24 mouse cellular contexts compared by ENCODE assay signal in genomic region chrX:20407676-20408075, GRCm38 (mm10). TPM values are rescaled to one million over a fixed set of nuclear protein-coding genes. Genes with fewer than 3 reads are reported as not detected.
DNase-seq lines count a peak whose midpoint lies in the region; ATAC-seq and TF ChIP-seq lines count a peak whose summit lies in the region.
"Had no signal": no experiment of that assay in that cellular context is flagged by ENCODE, and none has a peak within 500 bp of the region (broad histone marks: within the 10 kb centered on the region; RNA-seq: fewer than 3 reads in every experiment).

No protein-coding gene starts in this region.

- no peaks in the 10 kb centered on the region for H3K4me1 ChIP-seq in kidney, embryonic 14.5 days (ENCODE audit: control insufficient read depth, insufficient read depth, low read length)
- no peaks in the 10 kb centered on the region for H3K4me1 ChIP-seq in kidney, embryonic 16.5 days (ENCODE audit: insufficient read depth, low read length)
- no peaks in the 10 kb centered on the region for H3K4me1 ChIP-seq in stomach, embryonic 15.5 days
- H3K4me1 ChIP-seq: embryonic facial prominence, embryonic 15.5 days; heart, embryonic 12.5 days; hindbrain, embryonic 13.5 days; limb, embryonic 12.5 days; midbrain, embryonic 10.5 days had no signal

- H3K27ac ChIP-seq in kidney, embryonic 14.5 days (ENCODE audit: low read depth, low read length), result no peak overlapping the region
- peak overlapping the region; percentile 69 for H3K27ac ChIP-seq in kidney, embryonic 16.5 days (ENCODE audit: low read length)
- H3K27ac ChIP-seq in stomach, embryonic 15.5 days, result peak overlapping the region; percentile 35
- H3K27ac ChIP-seq in layer of hippocampus, adult 2 months, result no peak overlapping the region
- H3K27ac ChIP-seq: embryonic facial prominence, embryonic 15.5 days; gastrocnemius, adult 2 months; hindbrain, embryonic 13.5 days; limb, embryonic 12.5 days; macrophage; midbrain, embryonic 10.5 days had no signal

- no peak overlapping the region for H3K4me2 ChIP-seq in kidney, embryonic 14.5 days (replicated peaks; ENCODE audit: low read depth, low read length)
- H3K4me2 ChIP-seq in kidney, embryonic 16.5 days (replicated peaks; ENCODE audit: low read depth, low read length), result no peak overlapping the region
- H3K4me2 ChIP-seq in stomach, embryonic 15.5 days, result no peak overlapping the region
- H3K4me2 ChIP-seq: embryonic facial prominence, embryonic 15.5 days; heart, embryonic 12.5 days; hindbrain, embryonic 13.5 days; limb, embryonic 12.5 days had no signal

- no peaks in the 10 kb centered on the region for H3K36me3 ChIP-seq in kidney, embryonic 14.5 days (ENCODE audit: control insufficient read depth, insufficient read depth, low read length)
- no peaks in the 10 kb centered on the region for H3K36me3 ChIP-seq in kidney, embryonic 16.5 days (ENCODE audit: insufficient read depth, low read length)
- no peaks in the 10 kb centered on the region for H3K36me3 ChIP-seq in stomach, embryonic 15.5 days
- H3K36me3 ChIP-seq: embryonic facial prominence, embryonic 15.5 days; hindbrain, embryonic 13.5 days; limb, embryonic 12.5 days had no signal

- H3K27me3 ChIP-seq in kidney, embryonic 14.5 days (ENCODE audit: control insufficient read depth, insufficient read depth, low read length), result no peaks in the 10 kb centered on the region
- no peaks in the 10 kb centered on the region for H3K27me3 ChIP-seq in kidney, embryonic 16.5 days (ENCODE audit: insufficient read depth, low read length)
- H3K27me3 ChIP-seq in stomach, embryonic 15.5 days (replicated peaks), result no peaks in the 10 kb centered on the region
- H3K27me3 ChIP-seq: embryonic facial prominence, embryonic 15.5 days; heart, embryonic 12.5 days; hindbrain, embryonic 13.5 days; limb, embryonic 12.5 days had no signal

- ATAC-seq in kidney, embryonic 14.5 days (ENCODE audit: low FRiP score, low TSS enrichment), result no peak
- ATAC-seq in kidney, embryonic 16.5 days (ENCODE audit: low FRiP score, low TSS enrichment), result peak; percentile 86
- ATAC-seq in stomach, embryonic 15.5 days (ENCODE audit: insufficient read depth, low FRiP score, low read depth), result no peak
- ATAC-seq: CD4-positive, CD25-positive, alpha-beta regulatory T cell, adult 4 months; Patski had no signal

- TF ChIP-seq CTCF in layer of hippocampus, adult 2 months (conservative IDR thresholded peaks at IDR 0.05), result no peak

- H3K4me3 ChIP-seq in kidney, embryonic 14.5 days (ENCODE audit: low read length), result no peak overlapping the region
- no peak overlapping the region for H3K4me3 ChIP-seq in kidney, embryonic 16.5 days (ENCODE audit: low read length)
- no peak overlapping the region for H3K4me3 ChIP-seq in stomach, embryonic 15.5 days (replicated peaks)
- no peak overlapping the region for H3K4me3 ChIP-seq in layer of hippocampus, adult 2 months
- H3K4me3 ChIP-seq: embryonic facial prominence, embryonic 15.5 days; gastrocnemius, adult 2 months; heart, embryonic 12.5 days; hindbrain, embryonic 13.5 days; limb, embryonic 12.5 days; midbrain, embryonic 10.5 days had no signal

- whole genome bisulfite sequencing in kidney, embryonic 14.5 days, result 83% methylated on average over 2 of the region's 2 CpGs
- WGBS in kidney, embryonic 16.5 days, result 69% methylated on average over 2 of the region's 2 CpGs
- WGBS in stomach, embryonic 15.5 days, result 57% methylated on average over 2 of the region's 2 CpGs

- H3K9me3 ChIP-seq in kidney, embryonic 14.5 days (ENCODE audit: control insufficient read depth, low read length), result no peaks in the 10 kb centered on the region
- no peaks in the 10 kb centered on the region for H3K9me3 ChIP-seq in kidney, embryonic 16.5 days (ENCODE audit: low read length)
- H3K9me3 ChIP-seq in stomach, embryonic 15.5 days, result no peaks in the 10 kb centered on the region
- H3K9me3 ChIP-seq: embryonic facial prominence, embryonic 15.5 days; heart, embryonic 12.5 days; hindbrain, embryonic 13.5 days; limb, embryonic 12.5 days; midbrain, embryonic 10.5 days had no signal

- H3K9ac ChIP-seq in kidney, embryonic 14.5 days (ENCODE audit: low read depth, low read length), result no peak overlapping the region
- H3K9ac ChIP-seq in kidney, embryonic 16.5 days (replicated peaks; ENCODE audit: low read length), result no peak overlapping the region
- no peak overlapping the region for H3K9ac ChIP-seq in stomach, embryonic 15.5 days
- H3K9ac ChIP-seq: embryonic facial prominence, embryonic 15.5 days; heart, embryonic 12.5 days; hindbrain, embryonic 13.5 days; limb, embryonic 12.5 days had no signal

- peak; percentile 12 for DNase-seq in kidney, adult 11 months
- peak; percentile 56 for DNase-seq in adipocyte (ENCODE audit: low spot score)
- no peak for DNase-seq in layer of hippocampus, adult 2 months (ENCODE audit: low spot score in 2 of 2)
- no peak for DNase-seq in adrenal gland, postnatal 25 days
- DNase-seq: adrenal gland, postnatal 36 days; cerebellum, adult 11-12 months; cerebellum, postnatal 25 days; gastrocnemius, adult 2 months; heart, postnatal 14 days; lung, adult 18-20 months; retina, postnatal 1 day; right cerebral cortex, postnatal 4 days; thymus, postnatal 14 days had no signal

RNA-seq across cellular contexts. Expression of gene Jade3, which starts 17.8 kb away (rescaled TPM):
- polyA plus RNA-seq in kidney, embryonic 14.5 days (2014; fragmentation: Nextera tagmentation; extraction: Ambion mirVana), result 6.4 and 12.8 TPM in 2 replicates
- polyA plus RNA-seq in kidney, embryonic 16.5 days (2015; fragmentation: Nextera tagmentation; extraction: Ambion mirVana), result 12.5 and 13.5 TPM in 2 replicates
- polyA plus RNA-seq in stomach, embryonic 15.5 days (2015; fragmentation: Nextera tagmentation; extraction: Ambion mirVana), result 6.5 and 7.9 TPM in 2 replicates
- total RNA-seq in layer of hippocampus, adult 2 months (2021), result 1 to 10 TPM; 7.2 to 7.6 TPM
- 3.9 and 6.0 TPM in 2 replicates for total RNA-seq in adrenal gland, postnatal 25 days (2021)

RNA-seq across cellular contexts. Expression of gene Rp2, which starts 43.4 kb away (rescaled TPM):
- 12.4 and 22.3 TPM in 2 replicates for polyA plus RNA-seq in kidney, embryonic 14.5 days (2014; fragmentation: Nextera tagmentation; extraction: Ambion mirVana)
- polyA plus RNA-seq in kidney, embryonic 16.5 days (2015; fragmentation: Nextera tagmentation; extraction: Ambion mirVana), result 19.4 and 21.4 TPM in 2 replicates
- polyA plus RNA-seq in stomach, embryonic 15.5 days (2015; fragmentation: Nextera tagmentation; extraction: Ambion mirVana), result 19.2 and 21.9 TPM in 2 replicates
- total RNA-seq in layer of hippocampus, adult 2 months (2021), result 10 to 100 TPM; 16.8 to 17.1 TPM
- total RNA-seq in adrenal gland, postnatal 25 days (2021), result 11.8 and 20.1 TPM in 2 replicates

Comparison
In these comparisons a context has a peak if more than half of its experiments do, and no peak if none do; other contexts are left out.
1. H3K27ac ChIP-seq: peak in kidney, embryonic 16.5 days (single experiment) and stomach, embryonic 15.5 days (single experiment); none in kidney, embryonic 14.5 days (single experiment) and layer of hippocampus, adult 2 months (single experiment).
2. DNase-seq: peak in kidney, adult 11 months (single experiment) and adipocyte (single experiment); none in layer of hippocampus, adult 2 months (0 of 2) and adrenal gland, postnatal 25 days (single experiment).